Mouse (Mus musculus) heart, postnatal 0 days (tissue): ENCODE data around the gene Bmp2k.

Experiments used
- CTCF ChIP-seq: IDR thresholded peaks from 2 replicates; pipeline ENCODE4 v1.5.1; 2016; ENCODE audit warnings: antibody characterized with exemption, control low read depth, low read depth
- EP300 ChIP-seq: IDR thresholded peaks from 2 replicates; pipeline ENCODE4 v1.6.1; 2016; ENCODE audit warnings: antibody characterized with exemption, low read depth

GRCm38 (mm10) chr5:96954040-96954439 is 43.4 kb upstream of the Bmp2k start:
- TF ChIP-seq EP300, result no peak
- TF ChIP-seq CTCF, result no peak
